Mouse (Mus musculus) gastrocnemius, adult 2 months (tissue): ENCODE data around the gene Lfng. TPM values are rescaled to one million over a fixed set of nuclear protein-coding genes. Genes with fewer than 3 reads are reported as not detected.

Source experiments
- DNase-seq: peaks from one replicate; pipeline ENCODE4 v3.0.0; 2022
- H3K27ac ChIP-seq: fragments of 200-600 bp; 2 replicates; pipeline ENCODE4 v1.8.1; 2022; ENCODE audit warnings: mild to moderate bottlenecking
- H3K4me3 ChIP-seq: fragments of 200-600 bp; 2 replicates; pipeline ENCODE4 v1.8.1; 2022; ENCODE audit warnings: mild to moderate bottlenecking, moderate library complexity
- CTCF ChIP-seq: fragments of 200-600 bp; IDR thresholded peaks from 2 replicates; pipeline ENCODE4 v1.8.1; 2022; ENCODE audit warnings: antibody characterized with exemption, mild to moderate bottlenecking, moderate library complexity
- intact Hi-C: fragments of 180-260 bp; cut with DNase I; formaldehyde crosslinking; loops from one replicate; pipeline ENCODE4 v1.15.1; 2025
- total RNA-seq, 2 experiments: library from RNA; stranded (reverse); gene quantifications; 2 replicates each; pipeline ENCODE4 v1.2.3; 2021

The Lfng gene
- total RNA-seq, 2 experiments from 2014 or later, result 3.2 to 6.1 TPM

- peak overlapping the region; percentile 83 for H3K4me3 ChIP-seq
- TF ChIP-seq CTCF, result no peak
- DNase-seq, result no peak
- intact Hi-C loops, result no loop called here
- peak overlapping the region; percentile 82 for H3K27ac ChIP-seq
These were observed 4.6 kb downstream of the Lfng start for GRCm38 (mm10) chr5:140611611-140612185.

GRCm38 (mm10) chr5:140612191-140612590 is 5.1 kb downstream of the Lfng start:
- no peak for TF ChIP-seq CTCF
- Histone ChIP-seq H3K4me3 (peak overlapping the region; percentile 83), H3K27ac (peak overlapping the region; percentile 82; the same call in 1 of the 2 replicates)
- intact Hi-C loops, result no loop called here
- DNase-seq, result no peak

DNA sequence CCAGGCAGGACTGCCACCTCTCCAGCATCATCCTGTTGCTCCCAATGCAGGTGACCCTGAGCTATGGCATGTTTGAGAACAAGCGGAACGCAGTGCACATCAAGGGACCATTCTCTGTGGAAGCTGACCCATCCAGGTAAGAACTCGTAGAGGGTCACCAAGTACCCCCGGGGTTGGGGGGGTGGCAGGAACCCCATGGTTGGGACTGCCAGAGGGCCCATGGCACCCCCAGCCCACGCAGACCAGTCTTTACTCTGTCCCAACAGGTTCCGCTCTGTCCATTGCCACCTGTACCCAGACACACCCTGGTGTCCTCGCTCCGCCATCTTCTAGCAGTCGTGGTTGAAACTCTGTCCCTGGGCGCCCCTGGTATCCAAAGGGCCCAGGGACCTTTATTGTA is 7.0 kb downstream of the Lfng start:
- intact Hi-C loops, result no loop called here
- Histone ChIP-seq H3K27ac (no peak overlapping the region), H3K4me3 (no peak overlapping the region)
- no peak for TF ChIP-seq CTCF
- DNase-seq, result no peak

GRCm38 (mm10) chr5:140614837-140615236 is 7.7 kb downstream of the Lfng start:
- no peak for DNase-seq
- intact Hi-C loops, result no loop called here
- Histone ChIP-seq H3K27ac (no peak overlapping the region), H3K4me3 (no peak overlapping the region)
- no peak for TF ChIP-seq CTCF

DNA sequence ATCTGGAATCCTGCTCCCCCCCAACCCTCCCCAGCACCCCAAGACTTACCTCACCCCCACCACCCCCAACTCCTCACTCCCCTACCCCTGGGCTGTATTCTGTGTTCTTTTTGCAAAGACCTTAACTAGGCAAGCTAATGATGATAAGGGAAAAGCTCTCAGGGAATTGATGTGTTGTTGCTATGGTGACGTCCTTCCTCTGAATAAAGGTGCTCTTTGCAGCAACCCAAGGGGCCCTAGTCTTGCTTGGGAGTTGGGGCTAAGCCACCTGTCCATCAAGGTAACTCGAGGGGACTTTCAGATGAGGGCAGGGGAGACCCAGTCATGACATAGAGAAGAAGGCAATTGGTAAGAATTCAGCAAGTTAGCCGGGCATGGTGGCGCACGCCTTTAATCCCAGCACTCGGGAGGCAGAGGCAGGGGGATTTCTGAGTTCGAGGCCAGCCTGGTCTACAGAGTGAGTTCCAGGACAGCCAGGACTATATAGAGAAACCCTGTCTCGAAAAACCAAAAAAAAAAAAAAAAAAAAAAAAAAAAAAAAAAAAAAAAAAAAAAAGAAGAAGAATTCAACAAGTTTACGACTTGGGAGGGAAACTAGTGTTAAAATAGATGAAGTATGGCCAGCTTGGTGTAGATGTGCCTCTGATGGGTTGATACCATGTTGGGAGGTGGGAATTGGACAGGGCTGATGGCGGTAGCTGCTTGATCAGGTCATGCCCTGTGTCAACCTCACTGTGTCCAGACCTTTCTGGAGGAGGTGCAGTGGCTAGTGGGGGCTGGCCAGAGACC is 8.4 kb downstream of the Lfng start:
- H3K4me3 ChIP-seq, result no peak overlapping the region
- no peak overlapping the region; the same call in 1 of the 2 replicates for H3K27ac ChIP-seq
- DNase-seq, result no peak
- TF ChIP-seq CTCF, result no peak
- intact Hi-C loops, result no loop called here

GRCm38 (mm10) chr5:140616110-140616503 is 9.0 kb downstream of the Lfng start:
- no peak for DNase-seq
- no peak overlapping the region for H3K4me3 ChIP-seq
- intact Hi-C loops, result no loop called here
- H3K27ac ChIP-seq, result peak overlapping the region; percentile 58; the same call in 1 of the 2 replicates
- TF ChIP-seq CTCF, result no peak

DNA sequence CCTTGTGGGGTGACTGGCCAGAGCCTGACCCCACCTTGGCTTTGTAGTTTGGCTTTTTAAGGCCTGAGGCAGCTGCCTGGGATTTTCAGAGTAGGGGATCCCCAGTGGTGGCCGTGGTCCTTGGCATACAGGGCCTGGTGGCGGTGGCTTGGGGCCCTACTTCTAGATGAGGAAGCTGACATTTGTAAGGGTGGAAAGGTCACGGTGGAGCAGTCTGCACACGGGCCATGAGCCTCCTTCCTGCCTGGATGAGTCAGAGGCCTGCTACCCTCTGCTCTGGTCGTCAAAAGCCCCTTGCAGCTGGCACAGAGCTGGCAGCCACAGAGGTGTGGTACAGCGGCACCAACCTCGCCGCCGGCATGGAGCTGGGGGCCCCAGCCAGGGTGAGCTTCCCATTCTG is 9.6 kb downstream of the Lfng start:
- no peak for TF ChIP-seq CTCF
- no peak overlapping the region for H3K4me3 ChIP-seq
- H3K27ac ChIP-seq, result peak overlapping the region; percentile 58
- intact Hi-C loops, result no loop called here
- DNase-seq, result no peak

GRCm38 (mm10) chr5:140617714-140618113 is 10.6 kb downstream of the Lfng start:
- TF ChIP-seq CTCF, result no peak
- peak; percentile 41 for DNase-seq
- intact Hi-C loops, result no loop called here
- Histone ChIP-seq H3K27ac (peak overlapping the region; percentile 58), H3K4me3 (no peak overlapping the region)

GRCm38 (mm10) chr5:140619151-140619771 is 12.1 kb downstream of the Lfng start:
- TF ChIP-seq CTCF, result peak; percentile 77
- intact Hi-C loops, result loop anchor here (1.0 kb wide), 2 partner anchors 51 to 79 kb away; no protein-coding TSS in a partner anchor

GRCm38 (mm10) chr5:140619895-140620736 is 13.0 kb downstream of the Lfng start:
- intact Hi-C loops, result loop anchor here (1.0 kb wide), 2 partner anchors 52 to 80 kb away; no protein-coding TSS in a partner anchor
- no peak for DNase-seq
- H3K4me3 ChIP-seq, result no peak overlapping the region
- H3K27ac ChIP-seq, result no peak overlapping the region
- no peak for TF ChIP-seq CTCF

More at GRCm38 (mm10) chr5:140619151-140619771, 12.1 kb downstream of the Lfng start:
- no peak overlapping the region for H3K4me3 ChIP-seq
- DNase-seq, result peak; percentile 81
- H3K27ac ChIP-seq, result no peak overlapping the region

DNA sequence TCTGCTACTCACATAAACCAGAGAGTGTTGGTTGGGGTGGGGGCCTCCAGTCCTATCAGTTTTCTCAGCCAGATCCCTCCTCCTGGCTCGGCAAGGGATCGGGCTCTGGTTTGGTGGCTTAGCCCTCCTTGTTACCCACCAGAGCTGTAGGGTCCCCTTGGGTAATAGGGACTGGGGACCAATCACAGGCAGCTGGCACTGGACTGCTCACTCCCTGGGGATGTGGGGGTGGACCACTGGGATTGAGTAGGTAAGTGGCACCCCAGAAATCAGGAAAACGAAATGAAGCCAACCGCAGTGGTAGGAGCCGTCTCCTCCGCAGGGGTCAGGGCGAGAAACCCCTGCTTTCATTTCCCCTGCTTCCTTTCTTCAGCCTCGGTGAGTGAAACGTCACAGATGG is 14.0 kb downstream of the Lfng start:
- no peak overlapping the region for H3K4me3 ChIP-seq
- DNase-seq, result no peak
- H3K27ac ChIP-seq, result no peak overlapping the region
- no peak for TF ChIP-seq CTCF
- intact Hi-C loops, result no loop called here

GRCm38 (mm10) chr5:140621517-140621916 is 14.4 kb downstream of the Lfng start:
- Histone ChIP-seq H3K27ac (no peak overlapping the region), H3K4me3 (no peak overlapping the region)
- no peak for TF ChIP-seq CTCF
- no peak for DNase-seq
- intact Hi-C loops, result no loop called here
